Comparison of ENCODE assay signal across 8 mouse cellular contexts in the genomic region with DNA sequence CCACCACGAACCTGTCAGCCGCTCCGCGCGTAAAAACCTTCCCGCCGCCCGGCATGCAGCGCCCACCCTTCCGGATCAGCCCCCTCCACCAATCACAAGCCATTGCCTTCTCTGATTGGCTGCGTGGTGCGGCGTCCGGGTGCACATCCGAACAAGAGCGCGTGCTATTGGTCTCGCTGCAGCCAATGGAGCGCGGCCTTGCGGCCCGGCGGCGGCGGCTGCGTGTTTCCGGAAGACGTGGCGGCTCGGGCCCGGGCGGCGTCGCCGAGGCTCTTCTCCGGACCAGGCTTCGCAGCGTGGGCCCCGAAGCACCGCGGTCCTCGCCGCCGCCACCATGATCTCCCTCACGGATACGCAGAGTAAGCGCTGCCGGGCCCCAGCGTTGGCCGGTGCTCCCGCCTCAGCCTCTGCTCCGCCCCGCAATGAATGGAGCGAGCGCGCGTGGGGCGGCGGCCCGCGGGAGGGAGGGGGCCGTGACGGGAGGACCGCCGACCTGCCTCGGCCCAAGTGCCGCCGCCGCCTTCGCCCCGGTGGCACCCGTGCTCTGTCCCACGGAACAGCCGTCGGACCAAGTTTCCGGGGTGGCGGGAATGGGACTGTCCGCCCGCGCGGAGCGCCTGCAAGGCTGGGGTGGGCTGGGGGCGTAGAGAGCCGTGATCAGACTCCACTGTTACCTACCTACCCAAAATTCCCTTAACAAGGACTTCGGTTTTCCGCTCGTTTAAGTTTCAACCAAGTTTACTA. TPM values are rescaled to one million over a fixed set of nuclear protein-coding genes. Genes with fewer than 3 reads are reported as not detected.
DNase-seq lines count a peak whose midpoint lies in the region; ATAC-seq lines count a peak whose summit lies in the region.

A gene (minus strand): TSS at position 77 of the 744 bp plus-strand sequence.
A gene (plus strand): TSS at position 211 of the 744 bp plus-strand sequence.

- H3K9me3 ChIP-seq in hindbrain, embryonic 16.5 days (ENCODE audit: control insufficient read depth, low read length) = no peaks in the 10 kb centered on the region

- peak within 1 kb of the TSS; percentile 91 for H3K4me3 ChIP-seq in hindbrain, embryonic 16.5 days (ENCODE audit: low read length)
- H3K4me3 ChIP-seq in macrophage (ENCODE audit: inconsistent target) = peak within 1 kb of the TSS; percentile 82

- peaks cover 87% of the 10 kb centered on the region for H3K79me2 ChIP-seq in macrophage (ENCODE audit: inconsistent target)

- WGBS in hindbrain, embryonic 16.5 days = under 1% methylated on average over 78 of the region's 87 CpGs
- 2% methylated on average over 87 of the region's 87 CpGs for WGBS in macrophage (ENCODE audit: missing documents)

- DNase-seq in WW6 (ENCODE audit: low read depth, low spot score) = peak; percentile 94
- peak; percentile 98 to 99 for DNase-seq in cerebellum, postnatal 4 days (ENCODE audit: low spot score in 2 of 2)
- DNase-seq in gastrocnemius, adult 18-20 months (ENCODE audit: low spot score) = peak; percentile 98
- DNase-seq in left cerebral cortex, adult 18-20 months (ENCODE audit: low spot score in 2 of 2) = peak; percentile 98 to 99
- DNase-seq in right cerebral cortex, adult 18-20 months = peak; percentile 99
- DNase-seq in urinary bladder, postnatal 10 days (ENCODE audit: low spot score) = peak; percentile 97

- peak within 1 kb of the TSS; percentile 51; the same call in 1 of the 2 replicates for H3K27ac ChIP-seq in hindbrain, embryonic 16.5 days (ENCODE audit: low read depth, low read length)
- peak within 1 kb of the TSS; percentile 48 for H3K27ac ChIP-seq in macrophage

- H3K4me2 ChIP-seq in hindbrain, embryonic 16.5 days (ENCODE audit: low read length) = peak within 1 kb of the TSS; percentile 90

- H3K9ac ChIP-seq in hindbrain, embryonic 16.5 days (ENCODE audit: low read depth, low read length) = peak within 1 kb of the TSS; percentile 87

- peak; percentile 100 for ATAC-seq in hindbrain, embryonic 16.5 days

- peaks cover 17% of the 10 kb centered on the region for H3K4me1 ChIP-seq in hindbrain, embryonic 16.5 days (ENCODE audit: control insufficient read depth, insufficient read depth, low read depth, low read length)

- H3K27me3 ChIP-seq in hindbrain, embryonic 16.5 days (replicated peaks; ENCODE audit: control insufficient read depth, insufficient read depth, low read length) = no peaks in the 10 kb centered on the region

- H3K36me3 ChIP-seq in hindbrain, embryonic 16.5 days (ENCODE audit: control insufficient read depth, insufficient read depth, low read length) = no peaks in the 10 kb centered on the region
- H3K36me3 ChIP-seq in macrophage (ENCODE audit: inconsistent target) = no peaks in the 10 kb centered on the region

RNA-seq across cellular contexts. Expression of the first gene that starts in this region (rescaled TPM):
- 1 to 10 TPM; 4.9 to 5.2 TPM for total RNA-seq in gastrocnemius, adult 18-20 months (2021)
- polyA plus RNA-seq in hindbrain, embryonic 16.5 days (2015; fragmentation: Nextera tagmentation; extraction: Ambion mirVana) = 19.5 and 23.1 TPM in 2 replicates
- 10 to 100 TPM; 22.1 to 23.1 TPM for total RNA-seq in left cerebral cortex, adult 18-20 months (2021)
- total RNA-seq in macrophage (2018; cell fraction: chromatin; rRNA removed) = 10 to 100 TPM in 20 of 26 experiments, 1 to 10 TPM in 6; 6.2 to 48.1 (median 23.2) TPM
- 10 to 100 TPM in 13 of 26 experiments, 1 to 10 TPM in 13; 6.6 to 17.5 (median 10.0) TPM for total RNA-seq in macrophage (2018; cell fraction: cytosol; rRNA removed)
- 10 to 100 TPM in 20 of 26 experiments, 1 to 10 TPM in 6; 5.5 to 51.9 (median 18.9) TPM for total RNA-seq in macrophage (2018; cell fraction: nucleus; rRNA removed)
- polyA plus RNA-seq in macrophage (2018) = 14.2 to 21.2 TPM (median 14.7 TPM) in 3 replicates

RNA-seq across cellular contexts. Expression of the second gene that starts in this region (rescaled TPM):
- total RNA-seq in gastrocnemius, adult 18-20 months (2021) = 10 to 100 TPM; 14.6 to 15.3 TPM
- polyA plus RNA-seq in hindbrain, embryonic 16.5 days (2015; fragmentation: Nextera tagmentation; extraction: Ambion mirVana) = 68.6 and 75.9 TPM in 2 replicates
- 10 to 100 TPM; 35.7 to 36.1 TPM for total RNA-seq in left cerebral cortex, adult 18-20 months (2021)
- 10 to 100 TPM in 11 of 26 experiments, 1 to 10 TPM in 15; 2.7 to 15.0 (median 8.3) TPM for total RNA-seq in macrophage (2018; cell fraction: chromatin; rRNA removed)
- total RNA-seq in macrophage (2018; cell fraction: cytosol; rRNA removed) = 10 to 100 TPM; 27.0 to 41.1 (median 34.3) TPM
- total RNA-seq in macrophage (2018; cell fraction: nucleus; rRNA removed) = 10 to 100 TPM; 11.1 to 53.8 (median 23.0) TPM
- 25.6 to 53.6 TPM (median 31.5 TPM) in 3 replicates for polyA plus RNA-seq in macrophage (2018)

Comparison
In these comparisons a context has a peak if more than half of its experiments do, and no peak if none do; other contexts are left out.
1. Peak in every context shown above with its lines: DNase-seq, ATAC-seq, H3K4me3 ChIP-seq and H3K27ac ChIP-seq.